17 mouse cellular contexts compared by ENCODE assay signal in the genomic region with DNA sequence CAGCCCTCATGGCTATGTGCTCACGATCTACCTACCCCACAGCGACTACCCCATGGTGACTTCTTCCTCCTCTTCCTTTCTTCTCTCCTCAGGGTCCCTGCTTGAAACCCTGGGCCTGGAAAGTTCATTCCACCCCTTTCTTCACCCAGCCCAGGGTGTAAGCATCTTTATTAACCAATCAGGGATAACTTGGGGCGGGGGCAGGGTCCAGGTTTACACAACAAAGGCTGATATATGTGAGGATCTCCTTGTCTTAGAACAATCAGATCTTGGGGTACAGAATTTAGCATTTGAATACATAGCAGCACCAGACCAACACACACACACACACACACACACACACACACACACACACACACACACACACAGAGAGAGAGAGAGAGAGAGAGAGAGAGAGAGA. TPM values are rescaled to one million over a fixed set of nuclear protein-coding genes. Genes with fewer than 3 reads are reported as not detected.
"Had no signal": no experiment of that assay in that cellular context is flagged by ENCODE, and none has a peak within 500 bp of the region (broad histone marks: within the 10 kb centered on the region; RNA-seq: fewer than 3 reads in every experiment).

No protein-coding gene starts in this region.

- H3K27me3 ChIP-seq: limb, embryonic 12.5 days; liver, embryonic 13.5 days; lung, embryonic 15.5 days; neural tube, embryonic 12.5 days; stomach, embryonic 15.5 days had no signal

- H3K4me3 ChIP-seq: layer of hippocampus, adult 2 months; limb, embryonic 12.5 days; liver, embryonic 13.5 days; lung, embryonic 15.5 days; megakaryocyte, embryonic 14.5 days; neural tube, embryonic 12.5 days; stomach, embryonic 15.5 days had no signal

- H3K27ac ChIP-seq: limb, embryonic 12.5 days; liver, embryonic 13.5 days; lung, embryonic 15.5 days; macrophage; neural tube, embryonic 12.5 days; stomach, embryonic 15.5 days had no signal

- ATAC-seq: liver, postnatal 0 days had no signal

- H3K9ac ChIP-seq: limb, embryonic 12.5 days; liver, embryonic 13.5 days; liver, postnatal 0 days; lung, embryonic 15.5 days; neural tube, embryonic 12.5 days; stomach, embryonic 15.5 days had no signal

- H3K9me3 ChIP-seq: limb, embryonic 12.5 days; liver, embryonic 13.5 days; lung, embryonic 15.5 days; megakaryocyte, embryonic 14.5 days; neural tube, embryonic 12.5 days; stomach, embryonic 15.5 days had no signal

- H3K4me2 ChIP-seq: limb, embryonic 12.5 days; liver, embryonic 13.5 days; lung, embryonic 15.5 days; neural tube, embryonic 12.5 days; stomach, embryonic 15.5 days had no signal

- H3K4me1 ChIP-seq: limb, embryonic 12.5 days had no signal

- DNase-seq: kidney, adult 18-20 months; kidney, postnatal 10 days; kidney, postnatal 4 days; liver; liver, embryonic 13.5 days; liver, postnatal 0 days; lung, postnatal 14 days; spleen, adult 18-20 months; thymus, adult 2 months; thymus, postnatal 36 days had no signal

- H3K36me3 ChIP-seq: limb, embryonic 12.5 days; liver, embryonic 13.5 days; lung, embryonic 15.5 days; neural tube, embryonic 12.5 days; stomach, embryonic 15.5 days had no signal

RNA-seq across cellular contexts. Expression of a gene that starts 26.5 kb away (rescaled TPM):
- polyA plus RNA-seq: liver, embryonic 13.5 days; macrophage had no signal
